Mouse (Mus musculus): ENCODE measurements around the gene Unc5cl.

The Unc5cl gene

DNA sequence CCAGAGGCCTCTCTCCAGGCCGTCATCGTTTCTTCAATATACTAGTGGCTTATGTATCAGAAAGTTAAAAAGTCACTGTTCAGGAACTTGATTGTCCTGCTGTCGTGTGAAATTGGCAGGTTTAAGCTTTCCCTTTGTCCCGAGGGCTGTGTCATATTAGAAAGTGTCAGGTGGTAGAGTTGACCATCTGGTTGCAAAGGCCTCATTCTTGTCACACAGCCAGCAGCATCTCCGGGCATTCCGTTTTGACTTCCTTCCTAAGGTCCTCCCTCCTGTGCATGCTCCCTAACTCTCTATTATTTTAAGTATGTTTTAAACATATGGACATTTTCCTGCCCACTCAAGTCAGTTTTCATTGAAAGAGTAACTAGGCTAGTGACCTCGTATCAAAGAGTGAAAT, 38.7 kb upstream of the Unc5cl start:
- peaks cover 59% of the 10 kb centered on the region for H3K4me1 ChIP-seq (replicated peaks; ENCODE audit: low read depth, low read length)
- H3K9me3 ChIP-seq (ENCODE audit: low read length): no peaks in the 10 kb centered on the region
- no peaks in the 10 kb centered on the region for H3K27me3 ChIP-seq (ENCODE audit: insufficient read depth, low read length)
- no peak for TF ChIP-seq CTCF (conservative IDR thresholded peaks at IDR 0.05; ENCODE audit: low read length)
- TF ChIP-seq NANOG (IDR thresholded peaks at IDR 0.05; ENCODE audit: borderline replicate concordance, low read length): no peak
- TF ChIP-seq POU5F1 (IDR thresholded peaks at IDR 0.05; ENCODE audit: borderline replicate concordance, low read length): no peak
- no peak overlapping the region for H3K4me3 ChIP-seq (replicated peaks; ENCODE audit: low read length)
- peaks cover 85% of the 10 kb centered on the region for H3K36me3 ChIP-seq (ENCODE audit: insufficient read depth, low read length)

DNA sequence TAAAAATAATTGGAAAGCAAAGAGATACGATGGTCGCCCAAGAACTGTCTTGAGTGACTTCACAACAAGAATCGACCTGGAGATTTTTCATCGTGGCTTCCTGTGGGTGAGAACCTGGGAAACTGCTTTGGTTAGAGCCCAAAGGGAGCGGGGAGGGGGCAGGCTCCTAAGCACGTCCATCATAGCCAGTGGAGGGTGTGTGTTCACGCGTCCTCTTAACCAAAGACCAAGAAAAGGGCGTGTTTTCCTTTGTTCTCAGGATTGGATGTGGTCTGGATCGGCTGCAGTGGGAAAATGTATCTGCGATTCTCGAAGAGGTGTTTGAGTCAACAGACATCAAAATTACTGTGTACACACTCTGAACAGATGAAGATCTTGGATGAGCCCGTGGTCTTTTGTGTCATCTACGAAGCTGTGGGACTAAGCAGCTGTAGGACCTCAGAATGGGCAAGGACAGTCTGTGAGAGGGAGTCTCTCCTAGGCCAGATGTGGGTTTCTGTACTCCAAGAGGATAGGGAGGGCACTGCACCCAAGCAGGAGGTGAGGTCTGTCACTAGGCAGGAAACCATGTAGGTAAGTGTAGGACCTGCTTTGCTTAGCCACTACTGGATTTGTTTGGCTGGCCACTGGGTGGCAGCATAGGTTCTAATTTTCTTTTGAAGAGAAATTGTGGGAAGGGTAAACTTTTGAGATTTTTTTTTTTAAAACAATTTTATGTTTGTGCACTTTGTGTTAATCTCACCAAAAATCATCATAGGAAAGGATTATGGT, 38.1 kb upstream of the Unc5cl start:
- Histone ChIP-seq H3K4me1 (replicated peaks; ENCODE audit: low read depth, low read length) (peaks cover 53% of the 10 kb centered on the region), H3K27me3 (ENCODE audit: insufficient read depth, low read length) (no peaks in the 10 kb centered on the region), H3K4me3 (replicated peaks; ENCODE audit: low read length) (no peak overlapping the region), H3K9me3 (ENCODE audit: low read length) (no peaks in the 10 kb centered on the region), H3K36me3 (ENCODE audit: insufficient read depth, low read length) (peaks cover 86% of the 10 kb centered on the region)
- TF ChIP-seq POU5F1 (IDR thresholded peaks at IDR 0.05; ENCODE audit: borderline replicate concordance, low read length): no peak
- TF ChIP-seq CTCF (conservative IDR thresholded peaks at IDR 0.05; ENCODE audit: low read length): peak; percentile 81

DNA sequence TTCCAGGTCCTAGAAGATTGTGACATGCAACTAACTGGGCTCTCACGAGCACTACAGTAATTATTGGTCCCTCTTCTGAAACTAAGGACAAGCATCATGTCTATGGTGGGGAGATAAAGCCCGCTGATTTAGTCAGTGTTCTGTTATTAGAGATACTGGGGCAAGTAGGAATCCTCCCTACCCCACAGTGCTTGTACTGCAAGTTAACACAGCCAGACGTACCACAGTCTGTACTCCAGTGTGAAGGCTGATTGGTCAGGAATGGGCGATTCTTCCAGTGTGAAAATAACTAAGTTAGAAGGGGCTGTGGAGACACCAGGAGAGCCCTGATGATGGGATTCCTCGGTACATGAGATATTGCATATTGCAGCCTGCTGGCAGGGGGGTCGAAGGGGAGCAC, 37.2 kb upstream of the Unc5cl start:
- Histone ChIP-seq H3K27me3 (ENCODE audit: insufficient read depth, low read length) (no peaks in the 10 kb centered on the region), H3K36me3 (ENCODE audit: insufficient read depth, low read length) (peaks cover 77% of the 10 kb centered on the region), H3K9me3 (ENCODE audit: low read length) (no peaks in the 10 kb centered on the region), H3K4me3 (replicated peaks; ENCODE audit: low read length) (no peak overlapping the region), H3K4me1 (replicated peaks; ENCODE audit: low read depth, low read length) (peaks cover 45% of the 10 kb centered on the region)
- TF ChIP-seq CTCF (conservative IDR thresholded peaks at IDR 0.05; ENCODE audit: low read length): no peak
- no peak for TF ChIP-seq NANOG (IDR thresholded peaks at IDR 0.05; ENCODE audit: borderline replicate concordance, low read length)
- no peak for TF ChIP-seq POU5F1 (IDR thresholded peaks at IDR 0.05; ENCODE audit: borderline replicate concordance, low read length)

DNA sequence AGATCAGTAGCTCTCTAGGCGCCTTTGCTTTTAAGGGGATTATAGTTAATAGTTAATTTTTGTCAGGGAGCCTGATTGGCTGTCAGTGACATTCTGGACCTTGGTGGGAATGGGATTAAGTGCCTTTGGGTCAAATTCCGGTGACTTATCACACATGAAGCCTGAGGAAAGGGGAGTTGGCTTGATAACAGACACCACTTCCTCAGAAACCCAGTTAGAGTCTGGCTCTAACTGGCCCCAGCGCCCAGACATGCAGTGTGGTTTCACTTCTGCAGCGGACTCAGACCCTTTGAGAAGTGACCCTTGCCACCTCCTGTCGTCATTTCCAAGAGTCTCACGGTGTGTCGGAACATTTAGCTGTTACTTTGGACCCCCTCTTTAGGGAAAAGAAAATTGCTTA, 36.5 kb upstream of the Unc5cl start:
- no peaks in the 10 kb centered on the region for H3K27me3 ChIP-seq (ENCODE audit: insufficient read depth, low read length)
- no peak for TF ChIP-seq NANOG (IDR thresholded peaks at IDR 0.05; ENCODE audit: borderline replicate concordance, low read length)
- TF ChIP-seq CTCF (conservative IDR thresholded peaks at IDR 0.05; ENCODE audit: low read length): no peak
- no peak for TF ChIP-seq POU5F1 (IDR thresholded peaks at IDR 0.05; ENCODE audit: borderline replicate concordance, low read length)
- H3K4me1 ChIP-seq (replicated peaks; ENCODE audit: low read depth, low read length): peaks cover 52% of the 10 kb centered on the region
- H3K36me3 ChIP-seq (ENCODE audit: insufficient read depth, low read length): peaks cover 71% of the 10 kb centered on the region
- no peaks in the 10 kb centered on the region for H3K9me3 ChIP-seq (ENCODE audit: low read length)
- no peak overlapping the region for H3K4me3 ChIP-seq (replicated peaks; ENCODE audit: low read length)

DNA sequence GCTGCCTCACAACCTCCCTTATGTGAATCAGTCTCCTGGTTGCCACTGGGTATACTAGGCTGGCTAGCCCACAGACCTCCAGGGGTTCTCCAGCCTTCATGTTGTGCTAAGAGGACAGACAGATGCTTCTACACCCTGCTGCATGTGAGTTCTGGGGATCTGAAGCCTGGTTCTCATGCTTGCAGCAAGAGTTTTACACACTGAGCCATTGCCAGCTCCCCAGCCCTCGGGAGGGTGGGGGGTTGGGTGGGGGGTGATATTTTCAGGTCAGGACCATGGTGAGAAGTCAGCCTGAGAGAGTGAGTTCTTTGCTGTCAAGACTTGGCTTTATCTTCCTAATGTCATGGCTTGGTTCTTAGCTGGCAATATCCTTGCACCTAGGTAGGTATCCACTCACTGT, 35.9 kb upstream of the Unc5cl start:
- peaks cover 65% of the 10 kb centered on the region for H3K36me3 ChIP-seq (ENCODE audit: insufficient read depth, low read length)
- TF ChIP-seq NANOG (IDR thresholded peaks at IDR 0.05; ENCODE audit: borderline replicate concordance, low read length): no peak
- TF ChIP-seq CTCF (conservative IDR thresholded peaks at IDR 0.05; ENCODE audit: low read length): no peak
- no peak for TF ChIP-seq POU5F1 (IDR thresholded peaks at IDR 0.05; ENCODE audit: borderline replicate concordance, low read length)
- no peak overlapping the region for H3K4me3 ChIP-seq (replicated peaks; ENCODE audit: low read length)
- H3K4me1 ChIP-seq (replicated peaks; ENCODE audit: low read depth, low read length): peaks cover 58% of the 10 kb centered on the region
- no peaks in the 10 kb centered on the region for H3K27me3 ChIP-seq (ENCODE audit: insufficient read depth, low read length)
- H3K9me3 ChIP-seq (ENCODE audit: low read length): no peaks in the 10 kb centered on the region

DNA sequence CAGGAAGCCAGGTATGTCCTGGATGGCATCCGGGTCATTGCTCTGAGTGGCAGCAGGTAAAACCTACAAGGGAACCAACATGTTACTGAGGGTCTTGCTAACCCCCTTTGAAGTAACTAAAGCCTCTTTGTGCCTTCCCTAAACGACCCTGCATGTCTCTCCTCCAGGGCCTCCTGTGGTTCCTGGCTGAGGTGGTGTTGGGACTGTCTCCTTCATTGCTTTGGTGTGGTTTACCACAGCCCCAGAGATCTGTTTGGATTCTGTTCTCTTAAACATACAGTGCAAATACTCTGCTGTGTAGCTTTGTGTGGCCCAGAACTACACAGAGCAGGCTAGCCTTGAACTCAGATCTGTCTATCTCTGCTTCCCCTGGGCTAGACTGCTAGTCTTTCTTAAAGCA, 35.1 kb upstream of the Unc5cl start:
- Histone ChIP-seq H3K4me3 (replicated peaks; ENCODE audit: low read length) (no peak overlapping the region), H3K27me3 (ENCODE audit: insufficient read depth, low read length) (no peaks in the 10 kb centered on the region), H3K4me1 (replicated peaks; ENCODE audit: low read depth, low read length) (peaks cover 61% of the 10 kb centered on the region), H3K36me3 (ENCODE audit: insufficient read depth, low read length) (peaks cover 57% of the 10 kb centered on the region), H3K9me3 (ENCODE audit: low read length) (no peaks in the 10 kb centered on the region)
- no peak for TF ChIP-seq CTCF (conservative IDR thresholded peaks at IDR 0.05; ENCODE audit: low read length)
- TF ChIP-seq NANOG (IDR thresholded peaks at IDR 0.05; ENCODE audit: borderline replicate concordance, low read length): no peak
- no peak for TF ChIP-seq POU5F1 (IDR thresholded peaks at IDR 0.05; ENCODE audit: borderline replicate concordance, low read length)

DNA sequence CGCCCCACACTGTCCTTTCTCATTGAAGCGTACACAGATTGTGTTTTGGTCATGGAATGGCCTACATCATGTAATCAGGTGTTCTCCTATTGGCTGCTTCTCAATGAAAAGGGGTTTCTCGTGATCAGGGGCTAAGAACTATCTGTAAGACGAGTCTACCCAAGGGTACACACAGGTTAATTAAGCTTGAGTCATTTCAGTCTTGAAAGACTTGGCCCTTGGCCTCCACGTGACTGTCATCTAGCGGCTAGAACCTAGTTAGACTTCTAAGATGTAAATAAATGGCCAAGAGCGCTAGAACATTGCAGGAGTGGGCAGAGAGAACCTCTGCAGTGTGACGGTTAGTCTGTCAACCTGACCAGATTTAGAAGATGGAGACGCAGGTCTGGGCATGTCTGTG, 30.5 kb upstream of the Unc5cl start:
- peaks cover 12% of the 10 kb centered on the region for H3K36me3 ChIP-seq (ENCODE audit: insufficient read depth, low read length)
- no peaks in the 10 kb centered on the region for H3K9me3 ChIP-seq (ENCODE audit: low read length)

DNA sequence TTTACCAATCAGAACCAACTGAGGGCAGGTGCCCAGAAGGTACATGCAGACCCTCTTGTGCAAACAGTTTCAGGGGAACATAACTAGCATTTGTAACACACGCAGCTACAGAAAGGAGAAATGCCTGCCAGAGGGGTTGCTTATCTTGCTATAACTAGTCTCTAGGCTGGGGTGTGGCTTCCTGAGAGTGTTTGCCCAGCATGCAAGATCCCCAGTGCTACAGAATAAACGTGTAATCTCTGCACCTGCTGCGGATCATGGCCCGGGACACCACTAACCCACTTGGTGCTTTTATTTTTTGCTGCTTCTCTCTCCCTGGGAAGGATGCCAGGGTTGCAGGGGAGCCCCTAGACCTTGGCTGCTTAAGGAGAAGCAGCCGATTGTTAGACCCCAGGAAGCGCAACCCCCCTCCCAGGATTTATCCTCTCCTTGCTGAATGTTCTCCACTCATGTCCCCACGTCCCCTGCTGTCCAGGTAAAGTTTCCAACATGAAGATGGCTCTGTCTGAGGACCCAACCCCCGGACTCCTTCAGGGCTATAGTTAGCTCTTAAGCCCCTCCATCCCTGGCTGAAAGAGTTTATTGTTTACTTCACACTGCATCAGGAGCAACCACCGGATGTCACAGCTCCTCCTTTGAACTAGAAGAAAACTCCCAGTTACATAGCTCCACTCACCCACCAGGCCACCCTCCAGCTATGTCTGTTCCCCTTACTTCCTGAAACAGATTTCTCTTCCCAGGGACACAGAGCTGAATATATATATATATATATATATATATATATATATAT, 28.7 kb upstream of the Unc5cl start:
- Histone ChIP-seq H3K27me3 (ENCODE audit: insufficient read depth, low read length) (no peaks in the 10 kb centered on the region), H3K4me1 (replicated peaks; ENCODE audit: low read depth, low read length) (peaks cover 83% of the 10 kb centered on the region), H3K9me3 (ENCODE audit: low read length) (no peaks in the 10 kb centered on the region), H3K4me3 (replicated peaks; ENCODE audit: low read length) (no peak overlapping the region), H3K36me3 (ENCODE audit: insufficient read depth, low read length) (peaks cover 6% of the 10 kb centered on the region; the same call in 1 of the 2 replicates)
- no peak for TF ChIP-seq POU5F1 (IDR thresholded peaks at IDR 0.05; ENCODE audit: borderline replicate concordance, low read length)
- TF ChIP-seq CTCF (conservative IDR thresholded peaks at IDR 0.05; ENCODE audit: low read length): no peak
- no peak for TF ChIP-seq NANOG (IDR thresholded peaks at IDR 0.05; ENCODE audit: borderline replicate concordance, low read length)

More for the DNA sequence above, 30.5 kb upstream of the Unc5cl start:
- no peaks in the 10 kb centered on the region for H3K27me3 ChIP-seq (ENCODE audit: insufficient read depth, low read length)
- TF ChIP-seq POU5F1 (IDR thresholded peaks at IDR 0.05; ENCODE audit: borderline replicate concordance, low read length) (no peak), CTCF (conservative IDR thresholded peaks at IDR 0.05; ENCODE audit: low read length) (no peak), NANOG (IDR thresholded peaks at IDR 0.05; ENCODE audit: borderline replicate concordance, low read length) (no peak)
- H3K4me3 ChIP-seq (replicated peaks; ENCODE audit: low read length): no peak overlapping the region
- peaks cover 66% of the 10 kb centered on the region for H3K4me1 ChIP-seq (replicated peaks; ENCODE audit: low read depth, low read length)
